Mouse (Mus musculus) retina, adult 2 months (tissue): ENCODE measurements around the gene Nxf3.
"Not testable (repeated sequence)": the region's sequence is repeated elsewhere in the genome, so short reads cannot be mapped to it uniquely, and the experiment has no call there.

ENCODE experiments used
- DNase-seq: peaks from one replicate; pipeline ENCODE4 v3.0.0-alpha.2; 2012; ENCODE audit warnings: low read depth, low spot score

The Nxf3 gene

GRCm38 (mm10) chrX:136085155-136085554 is at the start of gene Nxf3:
Gene Nxf3 (minus strand): TSS chrX:136085255.
- DNase-seq, result no peak

DNA sequence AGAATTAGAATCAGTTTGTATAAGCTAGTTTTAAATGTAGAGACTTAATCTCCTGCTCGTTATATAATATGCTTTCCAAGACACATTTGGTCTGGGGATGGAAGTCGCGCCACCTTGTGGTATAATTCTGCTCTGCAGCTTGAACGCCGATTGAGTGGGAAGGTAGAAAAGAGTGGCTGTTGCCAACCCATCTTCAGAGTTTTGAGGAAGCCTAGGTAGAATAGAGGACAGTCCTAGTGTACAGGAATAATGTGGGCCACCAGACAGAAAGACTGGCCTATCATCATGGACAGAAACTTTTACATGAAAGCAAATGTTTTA is 42.6 kb upstream of the Nxf3 start:
- no peak for DNase-seq

GRCm38 (mm10) chrX:136127038-136127743 is 42.1 kb upstream of the Nxf3 start:
- no peak for DNase-seq

GRCm38 (mm10) chrX:136115419-136115961 is 30.4 kb upstream of the Nxf3 start:
- no peak for DNase-seq

- DNase-seq, result no peak
Measured at GRCm38 (mm10) chrX:136115015-136115414, 30.0 kb upstream of the Nxf3 start.

DNA sequence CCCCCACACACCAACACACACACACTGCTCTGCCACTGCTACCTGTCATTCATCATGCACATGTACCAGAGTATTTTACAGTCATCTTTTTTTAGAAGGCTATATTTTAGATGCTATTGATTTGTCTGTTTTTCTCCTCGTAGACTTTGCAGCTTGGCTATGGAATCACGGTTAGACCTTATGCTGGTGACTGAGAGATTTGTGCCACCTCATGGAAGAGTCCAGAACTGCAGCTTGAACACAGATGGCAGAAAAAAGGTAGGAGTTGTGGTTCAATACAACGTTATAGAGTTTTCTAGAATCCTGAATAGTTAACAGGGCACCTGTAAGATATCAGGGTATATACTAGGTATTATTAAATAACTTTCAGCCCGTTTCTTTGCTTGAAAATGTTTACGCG is 22.9 kb upstream of the Nxf3 start:
- DNase-seq, result no peak

DNA sequence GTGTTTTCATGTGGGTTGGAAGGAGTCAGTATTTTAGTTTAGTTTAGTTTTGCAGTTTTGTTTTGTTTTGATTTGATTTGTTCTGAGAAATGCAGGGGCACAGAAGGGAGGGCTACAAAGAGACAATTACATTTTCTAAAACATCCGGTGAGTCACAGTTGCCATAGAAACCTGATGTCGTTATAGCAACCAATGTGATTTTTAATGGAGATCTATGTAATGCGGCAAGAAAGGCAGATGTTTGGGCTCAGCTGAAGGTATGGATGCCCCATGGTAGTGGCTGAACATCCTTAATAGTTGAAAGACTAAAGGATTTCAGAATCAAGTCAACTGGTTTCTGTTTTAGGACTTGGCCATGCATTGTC is 19.7 kb upstream of the Nxf3 start:
- no peak for DNase-seq

DNA sequence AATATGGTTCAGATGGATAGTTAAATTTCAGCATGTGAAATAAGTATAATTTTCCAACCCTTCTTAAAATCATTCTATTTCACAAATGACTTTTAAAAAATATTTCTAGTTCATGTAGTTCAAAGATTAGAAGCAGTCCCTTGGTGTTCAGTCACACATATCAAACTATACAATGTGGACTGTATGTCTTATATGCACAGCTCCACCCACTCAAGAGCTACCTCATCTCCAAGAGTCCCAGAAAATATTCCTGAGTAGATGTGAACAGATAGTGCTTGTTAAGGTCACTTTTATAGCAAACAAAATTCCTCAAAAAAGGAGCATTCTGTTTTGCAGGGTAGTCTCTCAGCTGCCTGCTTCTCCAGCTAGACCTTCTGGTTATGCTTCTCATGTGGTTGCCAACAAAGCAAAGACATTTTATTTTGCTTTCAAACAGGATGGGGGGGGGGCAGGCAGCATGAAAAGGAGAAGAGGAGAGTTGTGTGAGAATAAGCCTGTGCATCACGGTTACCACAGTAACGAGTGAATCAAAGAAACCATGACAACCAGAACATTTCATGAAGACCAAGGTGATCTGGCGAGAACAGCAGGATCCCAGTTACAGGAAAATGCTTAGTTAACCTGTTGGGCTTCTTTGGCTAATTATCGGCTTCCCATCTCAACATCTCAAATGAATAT is 19.1 kb upstream of the Nxf3 start:
- DNase-seq, result no peak

- DNase-seq, result no peak
Measured at GRCm38 (mm10) chrX:136094421-136094820, 9.4 kb upstream of the Nxf3 start.

- no peak for DNase-seq
Measured at GRCm38 (mm10) chrX:136092497-136093279, 7.6 kb upstream of the Nxf3 start.

DNA sequence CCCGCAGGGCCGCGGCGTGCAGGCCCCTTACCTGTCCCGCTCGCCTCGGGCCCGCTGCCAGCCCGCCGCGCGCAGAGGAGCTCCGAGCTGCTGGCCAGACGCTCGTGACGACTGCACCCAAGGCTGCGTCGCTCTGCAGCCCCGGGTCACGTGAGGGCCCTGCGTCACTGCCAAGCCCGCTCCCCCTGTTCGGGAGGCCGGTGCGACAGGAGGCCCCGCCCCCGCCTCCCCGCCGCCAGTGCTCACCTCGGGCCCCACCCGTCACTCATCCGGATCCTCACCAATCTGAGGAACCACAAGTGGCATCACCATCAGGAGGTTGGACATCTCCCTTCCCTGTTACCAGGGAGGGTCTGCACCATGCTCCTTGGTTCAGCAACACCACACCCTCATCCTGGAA is 17.0 kb downstream of the Nxf3 start, which contains the start of gene Bex2:
Gene Bex2 (minus strand): TSS at position 217 of the 400 bp plus-strand sequence.
- not testable (repeated sequence) for DNase-seq

- DNase-seq, result not testable (repeated sequence)
Measured at GRCm38 (mm10) chrX:136067201-136067991, 17.7 kb downstream of the Nxf3 start.

GRCm38 (mm10) chrX:136060698-136061097 is 24.4 kb downstream of the Nxf3 start:
- DNase-seq, result no peak

DNA sequence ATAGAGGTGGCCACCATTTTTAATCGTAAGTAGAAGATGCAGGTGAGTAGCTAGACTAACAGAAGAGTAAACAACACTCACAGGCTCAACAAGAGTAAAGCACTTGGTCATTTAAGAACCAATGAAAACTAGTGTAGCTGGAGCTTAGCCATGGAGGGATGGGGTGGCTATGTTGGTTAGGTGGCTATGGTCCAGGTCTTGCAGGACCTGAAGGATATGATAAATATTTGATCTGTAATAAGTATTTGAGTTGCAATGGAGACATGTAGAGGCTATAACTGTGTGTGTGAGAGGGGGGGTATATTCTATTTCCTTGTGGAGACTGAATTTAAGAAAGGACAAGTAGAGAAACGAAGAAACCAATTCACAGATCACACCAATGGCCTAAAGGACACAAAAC is 33.8 kb downstream of the Nxf3 start:
- no peak for DNase-seq

DNA sequence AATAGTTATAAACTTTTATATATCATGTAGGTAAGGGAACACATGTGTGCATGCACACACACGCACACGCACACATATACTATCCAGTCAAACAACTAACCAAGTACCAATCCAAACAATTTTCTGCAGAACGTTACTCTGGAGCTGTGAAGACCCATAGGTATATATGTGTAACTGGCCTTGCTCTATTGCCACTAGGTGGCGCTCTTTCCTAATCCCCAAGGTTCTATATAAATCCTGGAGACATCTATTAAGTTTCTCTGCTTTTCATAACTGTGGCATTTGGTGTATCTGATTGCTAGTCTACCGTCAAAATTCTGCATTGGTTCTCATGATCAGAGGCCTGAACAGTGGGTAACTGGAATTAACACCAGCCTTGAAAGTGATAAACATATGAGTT is 37.5 kb downstream of the Nxf3 start:
- DNase-seq, result peak; percentile 57

GRCm38 (mm10) chrX:136043726-136044125 is 41.3 kb downstream of the Nxf3 start:
- DNase-seq, result no peak

DNA sequence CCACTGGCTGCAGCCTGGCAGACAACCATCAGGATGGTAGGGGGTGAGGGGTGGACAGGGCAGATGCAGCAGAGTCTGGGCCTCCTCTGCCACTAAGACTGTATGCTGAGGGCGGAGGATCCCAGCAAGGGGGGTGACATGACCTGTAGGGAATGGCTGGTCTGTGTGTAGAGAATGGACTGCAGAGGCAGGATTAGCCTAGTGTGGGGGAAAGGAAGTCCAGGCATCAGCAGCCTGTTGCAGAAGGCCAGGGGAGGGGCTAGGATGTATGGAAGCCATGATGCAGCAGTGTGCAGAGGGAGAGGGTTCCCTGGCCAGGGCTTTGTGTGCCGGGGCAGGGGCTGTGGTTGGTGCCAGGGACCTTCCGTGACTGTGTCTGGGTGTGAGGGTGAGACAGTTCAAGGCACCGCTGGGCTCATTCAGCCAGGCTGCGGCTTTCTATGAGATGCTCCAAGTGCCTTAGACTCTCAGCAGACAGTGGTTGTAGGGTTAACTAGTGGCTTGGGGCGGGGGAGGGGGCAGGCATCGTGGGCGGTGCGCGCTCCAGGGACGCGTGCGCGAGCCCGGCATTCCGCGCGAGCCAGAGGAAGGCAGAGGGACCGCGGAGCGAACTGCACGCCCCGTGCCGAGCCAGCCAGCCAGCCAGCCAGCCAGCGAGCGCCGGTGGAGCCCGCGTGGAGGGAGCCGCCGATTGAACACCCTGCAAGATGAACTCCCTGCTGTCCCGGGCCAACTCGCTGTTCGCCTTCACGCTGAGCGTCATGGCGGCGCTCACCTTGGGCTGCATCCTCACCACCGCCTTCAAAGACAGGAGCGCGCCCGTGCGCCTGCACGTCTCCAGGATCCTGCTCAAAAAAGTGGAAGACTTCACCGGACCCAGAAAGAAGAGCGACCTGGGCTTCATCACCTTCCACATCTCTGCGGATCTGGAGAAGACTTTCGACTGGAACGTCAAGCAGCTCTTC is 52.0 kb downstream of the Nxf3 start, which contains the start of gene Arxes1:
Gene Arxes1 (plus strand): TSS at position 569 of the 965 bp plus-strand sequence.
- not testable (repeated sequence) for DNase-seq

- DNase-seq, result no peak
Measured at GRCm38 (mm10) chrX:136030331-136030730, 54.7 kb downstream of the Nxf3 start.
